Mouse (Mus musculus) c-Kit-positive CD71-negative TER-119-negative erythroid progenitor cells, embryonic 14.5 days (primary cell): ENCODE measurements around the gene Sap18.
A peak's percentile ranks its signal among the peaks of the same experiment; 100 is the strongest.
"Not testable (repeated sequence)": the region's sequence is repeated elsewhere in the genome, so short reads cannot be mapped to it uniquely, and the experiment has no call there.

Source experiments
- DNase-seq: peaks from one replicate; pipeline ENCODE4 v3.0.0-alpha.2; 2013; ENCODE audit warnings: low read depth

The Sap18 gene

GRCm38 (mm10) chr14:57797991-57798931, at the start of gene Sap18:
Sap18 (plus strand) TSS chr14:57798180.
- DNase-seq: peak; percentile 99

GRCm38 (mm10) chr14:57749501-57749900, 48.5 kb upstream of the Sap18 start:
- no peak for DNase-seq

DNA sequence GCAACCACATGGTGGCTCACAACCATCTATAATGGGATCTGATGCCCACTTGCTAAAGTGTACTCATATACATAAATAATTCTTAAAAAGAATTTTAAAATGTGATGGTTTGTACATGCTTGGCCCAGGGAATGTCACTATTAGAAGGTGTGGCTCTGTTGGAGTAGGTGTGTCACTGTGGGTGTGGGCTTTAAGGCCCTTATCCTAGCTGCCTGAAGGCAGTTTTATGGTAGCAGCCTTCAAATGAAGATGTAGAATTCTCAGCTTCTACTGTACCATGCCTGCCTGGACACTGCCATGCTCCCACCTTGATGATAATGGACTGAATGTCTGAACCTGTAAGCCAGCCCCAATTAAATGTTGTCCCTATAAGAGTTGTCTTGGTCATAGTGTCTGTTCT, 47.0 kb upstream of the Sap18 start:
- DNase-seq: not testable (repeated sequence)

- no peak for DNase-seq
These were observed 44.5 kb upstream of the Sap18 start for GRCm38 (mm10) chr14:57753351-57753992.

DNA sequence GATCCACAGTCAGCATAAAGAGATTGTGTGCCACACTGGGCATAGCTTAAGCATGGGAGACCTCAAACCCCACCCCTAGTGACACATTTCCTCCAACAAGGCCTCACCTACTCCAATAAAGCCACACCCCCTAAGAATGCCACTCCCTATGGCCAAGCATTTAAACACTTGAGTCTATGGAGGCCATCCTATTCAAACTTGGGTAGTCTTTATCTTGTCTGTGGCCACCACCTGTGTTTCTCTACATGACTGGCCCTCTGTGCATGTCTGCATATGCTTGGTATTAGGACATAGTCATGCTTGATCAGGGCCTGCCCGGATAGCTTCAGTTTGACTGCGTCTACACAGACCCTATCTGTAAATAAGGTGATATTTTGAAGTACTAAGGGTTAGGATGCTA, 42.3 kb upstream of the Sap18 start:
- DNase-seq: no peak

- no peak for DNase-seq
These were observed 41.9 kb upstream of the Sap18 start for GRCm38 (mm10) chr14:57756094-57756493.

- no peak for DNase-seq
These were observed 39.7 kb upstream of the Sap18 start, which contains the start of gene Lats2 for GRCm38 (mm10) chr14:57758237-57758636. Lats2 (minus strand) TSS chr14:57758388.

DNA sequence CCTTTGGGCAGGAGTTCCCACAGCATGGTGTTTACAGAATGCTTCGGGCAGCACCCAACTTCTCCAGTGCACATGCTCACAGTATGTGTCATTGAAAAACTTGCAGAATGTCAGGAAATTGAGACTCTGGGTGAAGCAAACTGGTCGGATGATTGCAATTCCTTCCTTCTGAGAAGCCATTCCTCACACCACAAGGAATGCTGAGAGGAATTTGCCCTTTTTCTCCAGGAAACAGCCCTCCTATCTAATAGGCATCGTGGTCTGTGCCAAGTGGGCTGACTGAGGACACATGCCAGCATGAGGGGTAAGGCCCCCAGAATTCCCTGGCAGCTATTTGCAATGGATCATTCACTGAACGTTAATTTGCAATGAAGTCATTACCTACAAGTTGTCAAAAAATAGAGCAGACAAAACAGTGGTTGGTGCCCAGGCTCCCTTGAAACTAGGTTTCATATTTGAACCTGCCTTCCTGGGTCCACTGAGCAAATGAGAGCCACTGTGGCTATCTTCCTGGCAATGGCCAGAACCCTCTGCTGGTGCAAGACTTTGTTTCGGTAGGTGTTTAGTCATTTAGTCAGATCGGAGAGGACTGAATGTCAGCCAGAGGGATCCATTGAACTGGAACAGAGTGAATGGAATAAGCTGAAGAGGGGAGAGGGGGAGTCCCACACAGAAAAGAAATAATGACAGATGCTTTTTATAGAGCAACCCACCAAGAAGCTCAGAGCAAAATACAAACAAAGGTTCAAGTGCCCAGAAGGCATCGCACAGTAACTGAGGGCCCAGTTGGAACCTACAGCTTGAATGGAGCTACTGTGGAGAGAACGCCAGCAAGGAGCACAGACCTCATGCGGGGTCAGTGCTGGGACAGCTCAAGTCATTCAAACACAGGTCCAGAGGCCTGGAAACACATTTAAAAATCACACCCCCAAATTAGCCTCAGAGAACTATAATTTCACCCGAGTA, 37.2 kb upstream of the Sap18 start:
- no peak for DNase-seq

DNA sequence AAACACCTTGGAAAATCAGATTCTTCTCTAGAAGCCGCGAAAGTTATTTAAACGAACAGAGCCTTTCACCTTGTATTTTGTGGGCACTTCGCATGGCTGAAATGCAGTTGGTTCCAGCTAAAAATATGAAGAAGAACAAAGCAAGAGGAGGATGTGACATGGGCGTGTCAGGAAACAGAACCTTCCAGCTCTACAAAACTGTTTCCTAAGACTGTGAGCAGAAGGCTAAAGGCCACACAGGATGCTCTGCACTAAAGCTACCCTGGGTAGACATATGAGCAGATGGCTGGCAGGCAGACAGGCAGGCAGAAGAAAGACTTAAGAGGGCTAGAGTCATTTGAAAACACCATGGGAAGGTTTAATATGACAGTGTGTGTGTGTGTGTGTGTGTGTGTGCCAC, 28.9 kb upstream of the Sap18 start:
- no peak for DNase-seq

DNA sequence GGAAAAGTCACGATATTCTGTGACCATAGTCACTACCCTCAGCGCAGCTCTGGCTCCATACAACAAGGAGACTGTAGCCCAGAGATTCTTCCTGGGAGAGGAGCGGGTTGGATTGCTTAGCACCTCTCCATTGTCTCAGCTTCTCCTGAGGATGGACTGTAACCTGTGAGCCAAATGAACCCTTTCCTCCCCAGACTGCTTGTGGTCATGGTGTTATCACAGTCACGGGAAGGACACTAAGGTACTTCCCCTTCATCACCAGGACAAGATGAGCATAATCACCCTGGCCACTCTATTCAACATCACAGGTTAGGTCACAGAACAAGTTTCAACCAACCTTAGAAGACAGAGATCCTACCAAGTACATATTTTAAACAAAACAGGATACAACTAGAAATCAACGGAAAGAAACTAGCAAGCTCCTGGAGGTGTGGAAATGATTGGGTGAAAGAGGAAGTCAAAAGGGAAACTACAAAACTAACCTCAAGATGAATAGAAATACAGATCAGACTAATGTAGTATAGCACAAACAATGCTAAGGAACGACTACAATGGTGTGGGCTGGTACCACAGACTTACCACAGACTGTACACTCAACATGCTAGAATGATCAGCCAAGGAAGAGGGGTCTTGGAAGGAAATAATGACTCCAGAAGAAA, 25.7 kb upstream of the Sap18 start:
- DNase-seq: peak; percentile 26

- no peak for DNase-seq
These were observed 10.6 kb upstream of the Sap18 start for GRCm38 (mm10) chr14:57787406-57787805.

- DNase-seq: no peak
These were observed 8.7 kb upstream of the Sap18 start for GRCm38 (mm10) chr14:57789311-57789710.

- DNase-seq: no peak
These were observed 8.2 kb upstream of the Sap18 start for GRCm38 (mm10) chr14:57789759-57790158.

- no peak for DNase-seq
These were observed 6.8 kb upstream of the Sap18 start for GRCm38 (mm10) chr14:57791171-57791570.

GRCm38 (mm10) chr14:57797551-57797950, 429 bp upstream of the Sap18 start:
- DNase-seq: peak; percentile 12

- DNase-seq: no peak
These were observed 5.8 kb downstream of the Sap18 start for GRCm38 (mm10) chr14:57803731-57804130.

DNA sequence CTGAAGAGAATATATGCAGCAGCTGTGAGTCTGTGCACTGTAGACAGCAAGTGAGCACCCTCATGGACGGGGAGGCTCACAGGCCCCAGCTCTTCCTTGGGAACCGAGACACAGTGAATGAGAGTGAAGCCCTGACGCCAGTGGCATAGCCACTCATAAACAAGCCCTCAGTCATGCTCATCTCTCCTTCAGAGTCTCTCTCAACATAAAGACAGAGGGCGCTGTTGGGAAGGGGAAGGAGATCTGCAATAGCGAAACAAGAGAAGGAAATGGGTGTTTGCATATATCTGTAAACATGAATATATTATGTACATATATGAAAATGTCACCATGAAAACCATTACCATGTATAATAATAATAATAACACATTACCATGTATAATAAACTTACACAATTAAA, 10.6 kb downstream of the Sap18 start:
- peak; percentile 63 for DNase-seq

GRCm38 (mm10) chr14:57810886-57811285, 12.9 kb downstream of the Sap18 start:
- no peak for DNase-seq

- DNase-seq: no peak
These were observed 13.9 kb downstream of the Sap18 start for GRCm38 (mm10) chr14:57811844-57812243.

DNA sequence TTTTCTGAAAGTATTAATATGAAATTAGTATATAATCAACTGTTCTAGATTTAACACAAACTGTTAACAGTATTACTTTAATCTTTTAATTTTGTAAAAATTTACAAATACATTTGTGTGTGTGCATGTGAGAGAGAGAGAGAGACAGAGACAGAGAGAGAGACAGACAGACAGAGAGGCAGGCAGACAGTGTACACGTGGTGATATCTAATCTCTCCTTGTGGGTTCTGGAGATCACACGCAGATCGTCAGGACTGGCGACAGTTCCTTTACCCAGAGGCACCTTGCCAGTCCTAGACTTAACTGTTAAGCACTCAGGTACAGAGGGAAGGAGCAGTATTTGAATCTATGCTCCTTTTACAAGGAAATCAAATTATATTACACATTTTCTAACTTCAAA, 22.9 kb downstream of the Sap18 start:
- no peak for DNase-seq
